Mouse (Mus musculus): Measurements from ENCODE around the gene Gjc2.

Gjc2 gene

GRCm38 (mm10) chr11:59155900-59156299 lies 27.1 kb downstream of the Gjc2 start:
- DNase-seq = no peak

GRCm38 (mm10) chr11:59154220-59154619 lies 28.8 kb downstream of the Gjc2 start:
- no peak for DNase-seq

GRCm38 (mm10) chr11:59151729-59152128 lies 31.3 kb downstream of the Gjc2 start:
- no peak for DNase-seq

- DNase-seq = no peak
Measured at GRCm38 (mm10) chr11:59149302-59149701, 33.7 kb downstream of the Gjc2 start.

- no peak for DNase-seq
Measured at GRCm38 (mm10) chr11:59142962-59143361, 40.1 kb downstream of the Gjc2 start.

- DNase-seq = no peak
Measured at GRCm38 (mm10) chr11:59141772-59142370, 41.1 kb downstream of the Gjc2 start.

- no peak for DNase-seq
Measured at GRCm38 (mm10) chr11:59138537-59139486, 44.2 kb downstream of the Gjc2 start.

GRCm38 (mm10) chr11:59136994-59137706 lies 45.9 kb downstream of the Gjc2 start:
- DNase-seq = no peak

GRCm38 (mm10) chr11:59135904-59136452 lies 47.0 kb downstream of the Gjc2 start, which contains the start of gene Obscn:
TSS of gene Obscn (minus strand) at chr11:59136402.
- DNase-seq = no peak

- DNase-seq = no peak
Measured at GRCm38 (mm10) chr11:59135051-59135820, 47.8 kb downstream of the Gjc2 start.

- no peak for DNase-seq
Measured at GRCm38 (mm10) chr11:59134373-59134997, 48.5 kb downstream of the Gjc2 start.

GRCm38 (mm10) chr11:59132065-59132464 lies 50.9 kb downstream of the Gjc2 start:
- DNase-seq = no peak

- no peak for DNase-seq
Measured at GRCm38 (mm10) chr11:59131348-59131919, 51.6 kb downstream of the Gjc2 start.

GRCm38 (mm10) chr11:59130782-59131181 lies 52.2 kb downstream of the Gjc2 start:
- DNase-seq = no peak

Measured in cerebellum, adult 9-11 months (tissue).